Mouse (Mus musculus) neural tube, embryonic 13.5 days (tissue): ENCODE measurements around the gene Lztr1. TPM values are rescaled to one million over a fixed set of nuclear protein-coding genes. Genes with fewer than 3 reads are reported as not detected.
A peak's percentile ranks its signal among the peaks of the same experiment; 100 is the strongest.

Experiments used
- ATAC-seq: fragments of 200-750 bp; cut with Nextera tagmentation; 2 replicates; pipeline ENCODE4 v1.8.0; 2017; ENCODE audit warnings: low read depth, mild to moderate bottlenecking, moderate TSS enrichment, moderate library complexity
- H3K27ac ChIP-seq: fragments of 300-500 bp; sonication (generic); replicated peaks from 2 replicates; pipeline ENCODE4 v1.5.1; 2015; ENCODE audit warnings: moderate library complexity, mild to moderate bottlenecking, inconsistent platforms
- H3K27me3 ChIP-seq: fragments of 300-500 bp; sonication (generic); 2 replicates; pipeline ENCODE4 v1.6.1; 2015; ENCODE audit warnings: mild to moderate bottlenecking, inconsistent platforms
- H3K36me3 ChIP-seq: fragments of 300-500 bp; sonication (generic); 2 replicates; pipeline ENCODE4 v1.6.1; 2015; ENCODE audit warnings: mild to moderate bottlenecking, inconsistent platforms
- H3K4me1 ChIP-seq: fragments of 300-500 bp; sonication (generic); replicated peaks from 2 replicates; pipeline ENCODE4 v1.6.1; 2015; ENCODE audit warnings: inconsistent platforms
- H3K4me2 ChIP-seq: fragments of 300-500 bp; sonication (generic); 2 replicates; pipeline ENCODE4 v1.6.1; 2015; ENCODE audit warnings: inconsistent platforms, mild to moderate bottlenecking, moderate library complexity
- H3K4me3 ChIP-seq: fragments of 300-500 bp; sonication (generic); 2 replicates; pipeline ENCODE4 v1.5.1; 2015; ENCODE audit warnings: mild to moderate bottlenecking, inconsistent platforms
- H3K9ac ChIP-seq: fragments of 300-500 bp; sonication (generic); 2 replicates; pipeline ENCODE4 v1.6.1; 2015; ENCODE audit warnings: moderate library complexity, mild to moderate bottlenecking, inconsistent platforms
- H3K9me3 ChIP-seq: fragments of 300-500 bp; sonication (generic); 2 replicates; pipeline ENCODE4 v1.6.1; 2016; ENCODE audit warnings: inconsistent platforms
- WGBS: fragments of 180-500 bp; shearing (Covaris S2); methylation state at CpG from one replicate; pipeline ENCODE4 v1.1.7; 2015; 5-methylcytosine and 5-hydroxymethylcytosine counted together
- polyA plus RNA-seq: library from polyadenylated mRNA; unstranded; fragments of >200 nt; fragmentation: Nextera tagmentation; extraction: Ambion mirVana; gene quantifications from 2 replicates; pipeline ENCODE4 v1.2.1, GENCODE M21; 2015

Gene Lztr1
- polyA plus RNA-seq = 108 and 134 TPM in 2 replicates

DNA sequence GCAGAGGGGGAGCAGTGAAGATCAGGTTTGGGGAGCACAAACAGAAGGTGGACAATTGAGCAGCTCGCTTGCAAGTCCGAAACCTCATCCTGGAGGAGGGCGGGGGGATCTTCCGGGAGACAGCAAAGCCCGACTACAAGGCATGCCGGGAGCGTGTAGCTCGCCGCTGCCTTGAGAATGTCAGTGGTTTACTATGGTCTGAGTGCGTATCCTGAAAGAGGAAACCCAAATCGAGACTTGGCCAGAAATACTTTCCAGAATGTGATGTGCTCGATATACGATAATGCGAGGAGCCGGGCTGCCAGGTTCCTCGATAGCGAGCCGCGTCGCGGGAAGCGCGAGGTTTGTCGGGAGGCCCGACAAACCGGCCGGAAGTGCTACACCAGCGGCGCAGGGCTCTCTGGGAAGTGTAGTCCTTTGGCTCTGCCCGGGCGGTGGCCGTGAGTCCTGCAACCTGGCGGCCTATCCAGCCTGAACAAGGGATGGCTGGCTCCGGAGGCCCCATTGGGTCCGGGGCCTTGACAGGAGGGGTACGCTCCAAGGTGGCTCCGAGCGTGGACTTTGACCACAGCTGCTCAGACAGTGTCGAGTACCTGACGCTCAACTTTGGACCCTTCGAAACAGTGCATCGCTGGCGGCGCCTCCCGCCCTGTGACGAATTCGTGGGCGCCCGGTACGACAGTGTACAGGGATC is at the start of gene Lztr1:
Gene Lztr1, plus strand, starts transcription at position 143 of the 694 bp plus-strand sequence.
- ATAC-seq = peak; percentile 98
- Histone ChIP-seq H3K27ac (peak within 1 kb of the TSS; percentile 90), H3K36me3 (peaks cover 25% of the 10 kb centered on the region), H3K4me1 (peaks cover 19% of the 10 kb centered on the region), H3K4me2 (peak within 1 kb of the TSS; percentile 86), H3K27me3 (no peaks in the 10 kb centered on the region), H3K9me3 (no peaks in the 10 kb centered on the region), H3K4me3 (peak within 1 kb of the TSS; percentile 87), H3K9ac (peak within 1 kb of the TSS; percentile 88)
- under 1% methylated on average over 50 of the region's 50 CpGs for WGBS

DNA sequence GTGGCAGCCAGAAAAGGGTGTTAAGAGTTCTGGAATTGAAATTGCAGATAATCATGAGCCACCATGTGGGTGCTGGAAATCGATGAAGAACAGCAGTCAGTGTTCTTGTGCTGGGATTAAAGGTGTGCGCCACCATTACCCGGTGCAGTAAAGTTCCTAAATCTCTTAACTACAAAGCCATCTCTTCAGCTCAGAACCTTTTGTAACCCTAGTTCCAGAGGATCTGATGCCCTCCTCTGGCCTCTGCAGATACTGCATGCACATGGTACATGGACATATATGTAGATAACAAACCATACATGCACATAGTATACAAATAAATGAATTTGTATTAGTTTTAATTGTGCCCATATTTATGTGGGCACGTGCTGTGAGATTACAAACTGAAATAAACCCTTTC is 48.2 kb upstream of the Lztr1 start:
- ATAC-seq = no peak
- no peak overlapping the region for H3K4me2 ChIP-seq
- WGBS = 91% methylated on average over 4 of the region's 4 CpGs
- H3K9ac ChIP-seq = no peak overlapping the region
- no peak overlapping the region for H3K27ac ChIP-seq
- H3K9me3 ChIP-seq = no peaks in the 10 kb centered on the region
- peaks cover 52% of the 10 kb centered on the region for H3K36me3 ChIP-seq
- no peaks in the 10 kb centered on the region for H3K27me3 ChIP-seq
- H3K4me3 ChIP-seq = no peak overlapping the region
- peaks cover 22% of the 10 kb centered on the region for H3K4me1 ChIP-seq

DNA sequence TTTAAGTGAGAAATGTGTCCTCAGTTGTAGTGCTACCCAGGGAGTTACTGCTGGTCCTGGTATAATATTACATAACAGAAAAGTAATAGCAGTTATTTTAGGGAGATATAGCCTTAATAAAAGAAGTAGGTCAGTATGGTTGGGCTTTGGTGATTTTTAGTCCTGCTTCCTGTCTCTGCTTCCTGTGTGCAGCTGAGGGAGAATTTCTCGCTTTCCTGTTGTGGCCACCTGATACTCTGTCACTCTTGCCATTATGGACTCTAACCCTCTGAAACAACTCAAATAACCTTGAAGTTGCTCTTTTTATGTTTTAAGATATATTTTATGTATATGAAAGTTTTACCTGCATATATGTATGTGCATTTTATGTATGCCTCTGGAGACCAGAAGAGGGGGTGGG is 46.9 kb upstream of the Lztr1 start:
- H3K4me2 ChIP-seq = no peak overlapping the region
- H3K9me3 ChIP-seq = no peaks in the 10 kb centered on the region
- no peak overlapping the region for H3K9ac ChIP-seq
- no peak overlapping the region for H3K27ac ChIP-seq
- 97% methylated on average over 1 of the region's 1 CpGs for WGBS
- H3K27me3 ChIP-seq = no peaks in the 10 kb centered on the region
- peaks cover 43% of the 10 kb centered on the region for H3K36me3 ChIP-seq
- peaks cover 10% of the 10 kb centered on the region for H3K4me1 ChIP-seq
- H3K4me3 ChIP-seq = no peak overlapping the region
- no peak for ATAC-seq

DNA sequence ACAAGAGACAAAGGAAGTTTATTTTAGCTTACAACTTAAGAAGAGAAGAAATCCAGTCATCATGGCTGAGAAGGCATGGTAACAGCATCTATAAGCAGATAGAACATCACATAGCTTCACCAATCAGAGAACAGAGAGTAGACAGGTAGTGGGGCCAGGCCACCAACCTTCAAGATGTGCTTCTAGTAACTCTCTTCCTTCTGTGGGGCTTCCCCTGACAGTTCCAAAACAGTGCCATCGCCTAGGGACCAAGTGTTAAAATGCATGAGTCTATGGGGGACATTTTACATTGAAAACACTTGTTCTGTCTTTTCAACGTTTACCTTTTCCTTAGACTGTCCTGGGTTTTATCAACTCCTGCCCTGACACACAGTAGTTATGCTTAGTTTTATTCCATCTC is 45.3 kb upstream of the Lztr1 start:
- WGBS = 92% methylated on average over 2 of the region's 2 CpGs
- H3K9me3 ChIP-seq = no peaks in the 10 kb centered on the region
- no peak overlapping the region for H3K27ac ChIP-seq
- H3K9ac ChIP-seq = no peak overlapping the region
- ATAC-seq = no peak
- no peaks in the 10 kb centered on the region for H3K27me3 ChIP-seq
- no peak overlapping the region for H3K4me2 ChIP-seq
- no peaks in the 10 kb centered on the region for H3K4me1 ChIP-seq
- H3K36me3 ChIP-seq = peaks cover 30% of the 10 kb centered on the region
- H3K4me3 ChIP-seq = no peak overlapping the region

DNA sequence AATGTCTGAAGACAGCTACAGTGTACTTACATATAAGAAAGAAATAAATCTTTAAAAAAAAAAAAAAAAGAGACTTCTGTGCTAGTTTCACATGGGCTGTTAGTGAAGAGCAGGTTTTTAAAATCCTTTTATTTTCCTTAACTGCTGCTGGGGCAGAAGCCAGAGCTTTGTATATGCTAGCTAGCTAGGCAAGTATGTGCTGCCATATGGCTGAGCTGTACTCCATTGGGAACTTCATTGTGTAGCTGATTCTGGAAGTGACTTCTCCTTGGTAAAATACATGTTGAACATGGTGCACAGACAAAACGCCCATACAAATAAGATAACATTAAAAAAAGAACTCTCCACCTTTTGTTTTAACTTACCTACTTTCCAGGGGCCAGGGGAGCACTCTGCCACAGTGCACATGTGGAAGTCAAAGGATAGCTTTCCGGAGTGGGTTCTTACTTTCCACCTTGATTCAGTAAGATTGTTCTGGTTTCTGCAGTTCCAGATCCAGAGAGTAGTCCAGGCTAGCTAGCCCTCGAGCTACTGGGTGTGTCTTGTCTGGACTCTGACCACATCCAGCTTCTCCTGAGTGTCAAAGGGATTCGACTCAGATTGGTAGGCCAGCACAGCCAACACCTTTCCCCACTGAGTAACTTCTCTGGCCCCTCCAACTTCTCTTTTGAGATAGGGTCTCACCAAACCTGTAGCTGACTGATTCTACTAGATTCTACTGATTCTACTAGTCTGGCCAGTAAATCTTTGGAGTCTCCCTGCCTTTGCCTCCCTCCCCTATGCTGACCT is 41.4 kb upstream of the Lztr1 start:
- Histone ChIP-seq H3K36me3 (peaks cover 29% of the 10 kb centered on the region), H3K9me3 (no peaks in the 10 kb centered on the region), H3K4me1 (0 out of 2 replicates have a peak, but pooled peaks cover 2% of the 10 kb centered on the region), H3K9ac (no peak overlapping the region), H3K4me3 (no peak overlapping the region), H3K27me3 (no peaks in the 10 kb centered on the region), H3K4me2 (no peak overlapping the region), H3K27ac (no peak overlapping the region)
- ATAC-seq = no peak
- 91% methylated on average over 4 of the region's 4 CpGs for WGBS

DNA sequence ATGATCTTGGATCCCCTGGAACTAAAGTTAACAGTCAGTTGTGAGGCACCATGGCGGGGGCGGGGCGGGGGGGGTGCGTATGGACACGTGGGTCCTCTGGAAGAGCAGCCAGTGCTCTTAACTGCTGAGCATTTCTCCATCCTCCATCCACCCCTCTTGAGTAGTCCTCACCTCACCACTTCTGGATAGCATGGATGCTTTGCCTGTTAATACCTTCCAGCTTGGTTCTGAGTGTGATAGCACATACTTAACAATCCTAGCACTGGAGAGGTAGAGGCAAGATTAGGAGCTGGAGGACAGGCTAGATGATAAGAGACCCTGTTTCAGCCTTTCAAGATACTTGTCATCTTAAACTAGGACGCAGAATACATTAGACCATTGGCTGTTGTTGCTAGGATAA is 36.0 kb upstream of the Lztr1 start:
- no peak overlapping the region for H3K4me3 ChIP-seq
- H3K27ac ChIP-seq = no peak overlapping the region
- H3K4me2 ChIP-seq = no peak overlapping the region
- H3K27me3 ChIP-seq = no peaks in the 10 kb centered on the region
- 92% methylated on average over 6 of the region's 6 CpGs for WGBS
- no peak for ATAC-seq
- peaks cover 13% of the 10 kb centered on the region; the same call in 1 of the 2 replicates for H3K4me1 ChIP-seq
- H3K9me3 ChIP-seq = no peaks in the 10 kb centered on the region
- no peak overlapping the region for H3K9ac ChIP-seq
- H3K36me3 ChIP-seq = peaks cover 51% of the 10 kb centered on the region

DNA sequence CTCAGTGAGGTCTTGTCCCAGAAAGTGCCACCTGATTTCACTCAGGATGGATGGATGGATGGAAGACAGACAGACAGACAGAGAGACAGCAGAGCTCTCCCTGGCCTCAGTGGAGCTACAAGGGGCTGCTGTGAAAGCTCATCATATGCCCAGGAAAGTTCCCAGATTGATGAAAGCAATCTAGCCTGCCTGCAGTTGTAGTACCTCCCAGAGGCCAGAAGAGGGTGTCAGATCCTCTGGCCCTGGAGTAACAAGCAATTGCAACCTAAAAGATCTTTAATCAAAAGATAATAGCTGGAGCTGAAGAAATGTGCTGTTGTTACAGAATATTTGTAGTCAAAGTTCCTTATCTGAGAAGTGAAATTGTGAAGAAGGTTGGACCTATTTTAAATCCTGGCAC is 34.4 kb upstream of the Lztr1 start:
- Histone ChIP-seq H3K4me3 (no peak overlapping the region), H3K4me2 (no peak overlapping the region), H3K9ac (no peak overlapping the region), H3K36me3 (peaks cover 52% of the 10 kb centered on the region), H3K27ac (no peak overlapping the region), H3K4me1 (peaks cover 18% of the 10 kb centered on the region; the same call in 1 of the 2 replicates), H3K9me3 (no peaks in the 10 kb centered on the region), H3K27me3 (no peaks in the 10 kb centered on the region)
- no peak for ATAC-seq

DNA sequence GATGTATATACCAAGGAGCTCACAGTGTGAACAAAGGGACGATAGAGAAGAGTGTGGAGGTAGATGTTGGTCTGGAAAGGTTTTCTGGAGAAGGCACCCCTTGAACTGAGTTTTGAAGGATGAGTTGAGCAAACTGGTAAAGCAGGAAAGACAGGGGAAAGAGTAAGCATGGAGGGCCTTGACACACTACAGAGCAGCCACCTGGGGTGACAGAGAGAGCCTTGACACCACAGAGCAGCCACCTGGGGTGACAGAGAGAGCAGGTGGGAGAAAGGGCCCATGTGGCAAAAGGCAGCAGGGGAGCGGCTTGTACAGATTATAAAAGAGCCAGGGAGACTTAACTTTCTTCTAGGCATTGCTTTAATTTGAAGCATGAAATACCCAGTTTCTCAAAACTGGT is 33.7 kb upstream of the Lztr1 start:
- peaks cover 18% of the 10 kb centered on the region; the same call in 1 of the 2 replicates for H3K4me1 ChIP-seq
- no peak overlapping the region for H3K9ac ChIP-seq
- WGBS = 89% methylated on average over 2 of the region's 2 CpGs
- H3K27me3 ChIP-seq = no peaks in the 10 kb centered on the region
- no peak overlapping the region for H3K27ac ChIP-seq
- no peak for ATAC-seq
- H3K4me3 ChIP-seq = no peak overlapping the region
- no peaks in the 10 kb centered on the region for H3K9me3 ChIP-seq
- peaks cover 52% of the 10 kb centered on the region for H3K36me3 ChIP-seq
- H3K4me2 ChIP-seq = no peak overlapping the region

DNA sequence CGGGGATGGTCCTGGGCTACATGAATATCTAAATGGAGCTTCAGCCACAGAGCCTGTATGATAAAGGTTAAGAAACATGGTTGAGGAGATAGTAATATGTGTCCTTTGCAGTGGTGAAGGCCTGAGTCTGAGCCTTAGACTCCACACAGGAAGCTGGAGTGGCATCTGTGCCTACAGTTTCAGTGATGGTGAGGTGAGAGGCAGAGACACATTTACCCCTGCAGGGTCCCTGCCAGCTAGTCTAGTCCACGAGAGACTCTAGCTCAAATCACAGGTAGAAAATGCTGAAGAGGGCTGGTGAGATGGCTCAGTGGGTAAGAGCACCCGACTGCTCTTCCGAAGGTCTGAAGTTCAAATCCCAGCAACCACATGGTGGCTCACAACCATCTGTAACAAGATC is 33.2 kb upstream of the Lztr1 start:
- no peaks in the 10 kb centered on the region for H3K9me3 ChIP-seq
- no peak overlapping the region for H3K4me3 ChIP-seq
- peaks cover 18% of the 10 kb centered on the region; the same call in 1 of the 2 replicates for H3K4me1 ChIP-seq
- no peak overlapping the region for H3K4me2 ChIP-seq
- H3K9ac ChIP-seq = no peak overlapping the region
- no peak overlapping the region for H3K27ac ChIP-seq
- WGBS = 90% methylated on average over 4 of the region's 4 CpGs
- ATAC-seq = no peak
- no peaks in the 10 kb centered on the region for H3K27me3 ChIP-seq
- H3K36me3 ChIP-seq = peaks cover 46% of the 10 kb centered on the region

DNA sequence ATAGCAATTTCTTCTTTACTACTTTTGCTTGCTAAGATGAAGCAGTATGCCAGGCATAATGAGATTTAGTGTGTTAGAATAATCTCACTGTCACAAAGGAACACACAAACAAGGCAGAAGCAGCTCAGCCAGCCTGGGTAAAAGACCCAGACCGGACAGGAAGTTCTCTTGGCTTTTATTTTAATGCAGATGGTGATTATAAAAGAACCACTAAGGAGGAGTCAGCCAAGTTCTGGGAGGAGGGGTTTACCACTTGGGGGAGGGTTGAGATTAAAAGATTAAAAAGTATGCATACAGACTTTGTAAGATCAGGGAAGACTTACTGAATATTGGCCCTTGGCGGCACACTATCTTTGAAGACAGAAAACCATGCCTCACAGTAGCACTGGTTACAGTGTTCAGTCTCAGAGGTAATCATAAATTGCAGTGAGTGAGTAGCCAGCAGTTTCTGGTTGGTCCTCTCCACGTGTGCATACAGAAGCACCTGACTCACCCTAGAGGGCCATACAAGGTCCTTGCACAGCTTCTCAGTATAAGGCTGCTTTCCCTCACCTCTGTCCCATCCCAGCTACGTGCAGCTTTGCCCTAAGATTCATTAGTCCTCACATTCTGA is 30.1 kb upstream of the Lztr1 start:
- Histone ChIP-seq H3K4me1 (peaks cover 12% of the 10 kb centered on the region; the same call in 1 of the 2 replicates), H3K36me3 (peaks cover 34% of the 10 kb centered on the region), H3K4me3 (no peak overlapping the region), H3K9me3 (no peaks in the 10 kb centered on the region), H3K9ac (no peak overlapping the region), H3K4me2 (no peak overlapping the region), H3K27ac (no peak overlapping the region), H3K27me3 (no peaks in the 10 kb centered on the region)
- no peak for ATAC-seq
- WGBS = 84% methylated on average over 4 of the region's 4 CpGs

DNA sequence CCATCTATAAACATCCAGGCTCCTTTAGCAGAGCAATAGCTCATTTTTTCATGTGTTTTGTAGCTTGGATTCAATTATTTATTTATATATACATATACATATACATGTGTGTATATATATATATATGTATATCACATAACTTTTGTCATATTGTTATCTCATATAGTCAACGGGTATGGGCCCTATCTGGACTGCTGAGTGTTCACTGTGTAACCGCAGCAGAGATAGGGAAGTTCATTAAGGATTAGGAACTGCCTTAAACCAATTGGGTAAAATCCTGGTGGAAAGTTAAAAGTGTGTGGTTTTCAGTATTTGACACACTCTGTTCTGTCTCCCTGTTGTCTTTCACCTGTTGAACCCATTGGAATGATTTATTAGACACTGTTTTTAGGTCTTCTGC is 27.0 kb upstream of the Lztr1 start:
- no peak for ATAC-seq
- Histone ChIP-seq H3K9me3 (no peaks in the 10 kb centered on the region), H3K9ac (no peak overlapping the region), H3K27ac (no peak overlapping the region), H3K36me3 (peaks cover 52% of the 10 kb centered on the region), H3K4me2 (no peak overlapping the region), H3K27me3 (no peaks in the 10 kb centered on the region), H3K4me3 (no peak overlapping the region), H3K4me1 (peaks cover 9% of the 10 kb centered on the region)
- WGBS = 92% methylated on average over 2 of the region's 2 CpGs

DNA sequence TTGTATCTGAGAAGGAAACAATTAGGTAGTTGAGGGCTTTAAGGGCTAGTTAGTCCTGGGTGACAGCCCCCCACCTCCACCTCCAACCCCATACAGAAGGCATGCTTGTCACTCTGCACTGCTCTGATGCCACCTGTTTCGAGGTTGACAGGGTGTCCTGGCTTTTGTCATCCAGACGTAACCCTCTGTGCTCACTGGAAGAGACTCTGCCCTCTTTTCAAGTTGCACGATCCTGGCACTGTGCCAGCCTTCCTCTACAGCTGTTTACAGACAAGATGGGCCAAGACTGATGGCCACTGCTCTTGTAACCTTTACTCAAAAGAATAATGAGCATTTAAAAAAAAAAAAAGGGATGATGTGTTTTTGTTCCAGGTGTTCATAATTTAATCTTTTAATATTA is 22.0 kb upstream of the Lztr1 start:
- Histone ChIP-seq H3K27me3 (peaks cover 33% of the 10 kb centered on the region), H3K4me3 (no peak overlapping the region), H3K4me1 (peaks cover 19% of the 10 kb centered on the region), H3K27ac (no peak overlapping the region), H3K4me2 (no peak overlapping the region), H3K9ac (no peak overlapping the region), H3K36me3 (peaks cover 53% of the 10 kb centered on the region), H3K9me3 (no peaks in the 10 kb centered on the region)
- 44% methylated on average over 3 of the region's 3 CpGs for whole genome bisulfite sequencing
- no peak for ATAC-seq
